Mouse (Mus musculus) E14TG2a.4 (cell line): Measurements from ENCODE around the gene Gm13102.
"Not testable (repeated sequence)": the region's sequence is repeated elsewhere in the genome, so short reads cannot be mapped to it uniquely, and the experiment has no call there.

Source experiments
- H3K27me3 ChIP-seq: 2 replicates; pipeline ENCODE4 v1.6.1; 2014; ENCODE audit warnings: low read length, control low read depth; ENCODE audit not compliant: insufficient read depth
- H3K36me3 ChIP-seq: 2 replicates; pipeline ENCODE4 v1.6.1; 2014; ENCODE audit warnings: low read length, control low read depth; ENCODE audit not compliant: insufficient read depth
- H3K4me1 ChIP-seq: replicated peaks from 2 replicates; pipeline ENCODE4 v1.6.1; 2014; ENCODE audit warnings: low read depth, low read length, control low read depth
- H3K4me3 ChIP-seq: replicated peaks from 2 replicates; pipeline ENCODE4 v1.5.1; 2014; ENCODE audit warnings: mild to moderate bottlenecking, low read length
- H3K9me3 ChIP-seq: 2 replicates; pipeline ENCODE4 v1.6.1; 2014; ENCODE audit warnings: low read length, control low read depth

The Gm13102 gene

DNA sequence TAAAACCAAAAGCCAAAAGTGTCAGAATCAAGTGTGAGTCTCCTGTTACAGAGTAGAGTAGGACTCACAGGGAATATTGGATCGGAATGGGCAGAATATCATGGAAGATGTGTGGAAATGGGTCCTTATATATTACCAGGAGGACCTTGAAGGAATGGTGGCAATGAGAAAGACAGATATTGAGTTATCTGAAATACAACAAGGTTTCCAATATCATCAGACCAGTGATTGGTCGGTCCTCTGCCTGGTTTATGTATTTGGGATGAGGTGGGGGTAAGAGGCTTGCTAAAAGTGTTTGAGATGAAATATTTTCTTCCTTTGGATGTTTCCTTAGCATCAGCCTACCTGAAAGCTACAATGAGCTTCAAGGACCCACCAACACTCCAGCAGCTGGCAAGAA, at the start of gene Gm13102:
Gene Gm13102 (plus strand): TSS at position 301 of the 400 bp plus-strand sequence.
- not testable (repeated sequence) for H3K4me1 ChIP-seq, H3K27me3 ChIP-seq, H3K9me3 ChIP-seq, H3K4me3 ChIP-seq, H3K36me3 ChIP-seq

DNA sequence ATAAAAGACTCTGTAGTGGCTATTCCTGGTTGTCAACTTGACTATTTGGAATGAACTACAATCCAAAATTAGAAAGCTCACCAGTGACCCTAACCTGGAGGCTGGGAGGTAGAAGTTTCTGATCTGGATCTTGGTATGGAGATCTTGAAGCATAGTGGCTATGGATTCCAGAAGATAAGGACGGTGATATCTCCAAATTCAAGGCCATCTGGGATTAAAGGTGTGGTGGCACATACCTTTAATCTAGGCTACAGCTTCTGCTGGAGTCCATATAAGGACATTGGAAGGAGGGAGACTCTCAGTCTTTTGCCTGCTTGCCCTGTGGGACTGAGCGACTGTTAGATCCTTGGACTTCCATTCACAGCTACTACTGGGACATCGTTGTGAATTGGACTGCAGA, 47.4 kb upstream of the Gm13102 start, which contains the start of gene Pramel4:
Gene Pramel4 (plus strand): TSS at position 301 of the 400 bp plus-strand sequence.
- not testable (repeated sequence) for H3K27me3 ChIP-seq, H3K9me3 ChIP-seq, H3K36me3 ChIP-seq

More for the DNA sequence above, 47.4 kb upstream of the Gm13102 start, which contains the start of gene Pramel4:
- not testable (repeated sequence) for H3K4me3 ChIP-seq, H3K4me1 ChIP-seq
